26 mouse cellular contexts compared by ENCODE assay signal in genomic region chr4:54866062-54866461, GRCm38 (mm10).
DNase-seq lines count a peak whose midpoint lies in the region; ATAC-seq and TF ChIP-seq lines count a peak whose summit lies in the region.
"Had no signal": no experiment of that assay in that cellular context is flagged by ENCODE, and none has a peak within 500 bp of the region (broad histone marks: within the 10 kb centered on the region; RNA-seq: fewer than 3 reads in every experiment).

No protein-coding gene starts in this region.

- H3K9ac ChIP-seq in forebrain, postnatal 0 days, result no peak overlapping the region
- no peak overlapping the region for H3K9ac ChIP-seq in forebrain, embryonic 12.5 days
- H3K9ac ChIP-seq: embryonic facial prominence, embryonic 13.5 days; heart, embryonic 13.5 days; hindbrain, embryonic 12.5 days; hindbrain, embryonic 15.5 days had no signal

- H3K4me2 ChIP-seq in forebrain, postnatal 0 days (ENCODE audit: low read depth), result no peak overlapping the region
- no peak overlapping the region for H3K4me2 ChIP-seq in forebrain, embryonic 12.5 days
- H3K4me2 ChIP-seq: embryonic facial prominence, embryonic 13.5 days; heart, embryonic 13.5 days; hindbrain, embryonic 12.5 days; hindbrain, embryonic 15.5 days had no signal

- no peak overlapping the region for H3K27ac ChIP-seq in forebrain, postnatal 0 days (ENCODE audit: low read depth, low read length)
- no peak overlapping the region for H3K27ac ChIP-seq in forebrain, embryonic 12.5 days
- H3K27ac ChIP-seq: embryonic facial prominence, embryonic 13.5 days; forebrain, embryonic 10.5 days; heart, embryonic 13.5 days; hindbrain, embryonic 12.5 days; hindbrain, embryonic 15.5 days had no signal

- CTCF ChIA-PET in Patski (lab: Charles Lee), result no interaction called here

- POLR2A ChIA-PET in Patski (lab: Charles Lee), result interaction anchor here (1.4 kb wide), 1 partner anchor 9 kb away, joined by 4 read pairs; no protein-coding TSS in a partner anchor

- in situ Hi-C loops in Patski (cut with MboI; ENCODE audit: low pct_unique_long_range_greater_than_20kb), result no loop called here

- DNase-seq in forebrain, postnatal 0 days, result peak; percentile 2
- DNase-seq in Patski (ENCODE audit: low read depth, low spot score), result peak; percentile 73
- DNase-seq in brain, adult 2 months (ENCODE audit: low read depth, low spot score), result peak; percentile 25
- DNase-seq in yolk sac, embryonic 10.5 days (ENCODE audit: low spot score), result peak; percentile 25
- no peak for DNase-seq in left cerebral cortex, postnatal 10 days (ENCODE audit: extremely low spot score in 1 of 2, low spot score in 2 of 2)
- DNase-seq: adrenal gland, adult 8-10 months; adrenal gland, postnatal 25 days; cerebellum, adult 11 months; cerebellum, adult 2 months; cerebellum, adult 9-11 months; cerebellum, postnatal 25 days; embryo, embryonic 11 days; gastrocnemius, postnatal 25 days; heart, adult 18-20 months; heart, postnatal 14 days; heart, postnatal 4 days had no signal

- H3K27me3 ChIP-seq in forebrain, postnatal 0 days (ENCODE audit: insufficient read depth, low read length), result no peaks in the 10 kb centered on the region
- H3K27me3 ChIP-seq in forebrain, embryonic 12.5 days, result no peaks in the 10 kb centered on the region
- H3K27me3 ChIP-seq in Patski, result no peaks in the 10 kb centered on the region
- H3K27me3 ChIP-seq: embryonic facial prominence, embryonic 13.5 days; heart, embryonic 13.5 days; hindbrain, embryonic 12.5 days; hindbrain, embryonic 15.5 days had no signal

- intact Hi-C loops in left cerebral cortex, postnatal 10 days (cut with DNase I), result no loop called here

- H3K9me3 ChIP-seq in forebrain, postnatal 0 days (ENCODE audit: low read length), result no peaks in the 10 kb centered on the region
- H3K9me3 ChIP-seq in forebrain, embryonic 12.5 days, result no peaks in the 10 kb centered on the region
- H3K9me3 ChIP-seq: embryonic facial prominence, embryonic 13.5 days; forebrain, embryonic 10.5 days; heart, embryonic 13.5 days; hindbrain, embryonic 12.5 days; hindbrain, embryonic 15.5 days had no signal

- no peak overlapping the region for H3K4me3 ChIP-seq in forebrain, postnatal 0 days (ENCODE audit: low read depth, low read length)
- no peak overlapping the region for H3K4me3 ChIP-seq in forebrain, embryonic 12.5 days (replicated peaks)
- H3K4me3 ChIP-seq: embryonic facial prominence, embryonic 13.5 days; forebrain, embryonic 10.5 days; heart, embryonic 13.5 days; hindbrain, embryonic 12.5 days; hindbrain, embryonic 15.5 days had no signal

- no peak for TF ChIP-seq CTCF in forebrain, postnatal 0 days (IDR thresholded peaks at IDR 0.05; ENCODE audit: low read depth)
- TF ChIP-seq CTCF in Patski (IDR thresholded peaks at IDR 0.05), result no peak

- H3K36me3 ChIP-seq in forebrain, postnatal 0 days (ENCODE audit: insufficient read depth), result no peaks in the 10 kb centered on the region
- no peaks in the 10 kb centered on the region for H3K36me3 ChIP-seq in forebrain, embryonic 12.5 days (replicated peaks)
- H3K36me3 ChIP-seq: embryonic facial prominence, embryonic 13.5 days; forebrain, embryonic 10.5 days; heart, embryonic 13.5 days; hindbrain, embryonic 12.5 days; hindbrain, embryonic 15.5 days had no signal

- no peaks in the 10 kb centered on the region for H3K4me1 ChIP-seq in forebrain, postnatal 0 days (ENCODE audit: insufficient read depth)
- H3K4me1 ChIP-seq in forebrain, embryonic 12.5 days, result peaks cover 3% of the 10 kb centered on the region; the same call in 1 of the 2 replicates
- H3K4me1 ChIP-seq: embryonic facial prominence, embryonic 13.5 days; forebrain, embryonic 10.5 days; heart, embryonic 13.5 days; hindbrain, embryonic 12.5 days; hindbrain, embryonic 15.5 days had no signal

- 52% methylated on average over 2 of the region's 2 CpGs for WGBS in forebrain, postnatal 0 days
- WGBS in forebrain, embryonic 12.5 days, result 64% methylated on average over 2 of the region's 2 CpGs

- ATAC-seq in forebrain, postnatal 0 days, result no peak
- ATAC-seq in forebrain, embryonic 12.5 days (ENCODE audit: low FRiP score), result no peak
- ATAC-seq in Patski, result peak; percentile 96
- ATAC-seq: activated CD4-positive, CD25-positive, alpha-beta regulatory T cell, adult 4 months; CD4-positive, CD25-positive, alpha-beta regulatory T cell, adult 4 months; forebrain, embryonic 14.5 days; intestine, postnatal 0 days had no signal

Comparison
In these comparisons a context has a peak if more than half of its experiments do, and no peak if none do; other contexts are left out.
1. DNase-seq: peak in forebrain, postnatal 0 days (single experiment), Patski (single experiment), brain, adult 2 months (single experiment) and yolk sac, embryonic 10.5 days (single experiment); none in left cerebral cortex, postnatal 10 days (0 of 2).